Mouse (Mus musculus) spleen, adult 2 months (tissue): ENCODE results near the gene Neurod1. TPM values are rescaled to one million over a fixed set of nuclear protein-coding genes. Genes with fewer than 3 reads are reported as not detected.

Experiments
- DNase-seq, 2 experiments: peaks; one replicate each; pipeline versions ENCODE4 v3.0.0 to v3.0.0-alpha.2; 2012 to 2021; ENCODE audit warnings: low spot score in 2 of 2, low read depth in 1 of 2
- H3K27ac ChIP-seq: fragments of 200-500 bp; 2 replicates; pipeline ENCODE4 v1.5.1; 2012; ENCODE audit warnings: low read length, inconsistent platforms; ENCODE audit not compliant: insufficient read depth
- H3K27me3 ChIP-seq: fragments of 200-500 bp; 2 replicates; pipeline ENCODE4 v1.6.1; 2012; ENCODE audit warnings: mild to moderate bottlenecking, moderate library complexity, low read length, inconsistent platforms; ENCODE audit not compliant: control insufficient read depth, insufficient read depth
- H3K36me3 ChIP-seq: fragments of 200-500 bp; 2 replicates; pipeline ENCODE4 v1.6.1; 2012; ENCODE audit warnings: mild to moderate bottlenecking, low read length, inconsistent platforms; ENCODE audit not compliant: control insufficient read depth, insufficient read depth
- H3K4me1 ChIP-seq: fragments of 200-500 bp; 2 replicates; pipeline ENCODE4 v1.6.1; 2011; ENCODE audit warnings: inconsistent platforms; ENCODE audit not compliant: control insufficient read depth, insufficient read depth, insufficient read length
- H3K4me3 ChIP-seq: fragments of 200-500 bp; 2 replicates; pipeline ENCODE4 v1.5.1; 2011; ENCODE audit warnings: mild to moderate bottlenecking, inconsistent platforms; ENCODE audit not compliant: insufficient read depth, insufficient read length; ENCODE audit errors: extremely low read depth
- CTCF ChIP-seq: fragments of 200-500 bp; IDR thresholded peaks from 2 replicates; pipeline ENCODE4 v1.5.1; 2011; ENCODE audit warnings: mild to moderate bottlenecking, inconsistent platforms; ENCODE audit not compliant: insufficient read depth, insufficient read length, insufficient replicate concordance; ENCODE audit errors: extremely low read depth
- POLR2A ChIP-seq: fragments of 200-500 bp; IDR thresholded peaks from 2 replicates; pipeline ENCODE4 v1.6.1; 2011; ENCODE audit warnings: low read depth, low read length, inconsistent platforms
- WGBS: fragments of 180-500 bp; shearing (Covaris S2); methylation state at CpG from one replicate; pipeline ENCODE4 v1.1.7; 2018; 5-methylcytosine and 5-hydroxymethylcytosine counted together
- polyA plus RNA-seq: library from polyadenylated mRNA; depleted of rRNA; stranded (reverse); fragments of >200 nt; gene quantifications from 2 replicates; pipeline ENCODE4 v1.2.3, GENCODE M21; 2012; rRNA removed

The Neurod1 gene
- polyA plus RNA-seq = not detected in 2 replicates

DNA sequence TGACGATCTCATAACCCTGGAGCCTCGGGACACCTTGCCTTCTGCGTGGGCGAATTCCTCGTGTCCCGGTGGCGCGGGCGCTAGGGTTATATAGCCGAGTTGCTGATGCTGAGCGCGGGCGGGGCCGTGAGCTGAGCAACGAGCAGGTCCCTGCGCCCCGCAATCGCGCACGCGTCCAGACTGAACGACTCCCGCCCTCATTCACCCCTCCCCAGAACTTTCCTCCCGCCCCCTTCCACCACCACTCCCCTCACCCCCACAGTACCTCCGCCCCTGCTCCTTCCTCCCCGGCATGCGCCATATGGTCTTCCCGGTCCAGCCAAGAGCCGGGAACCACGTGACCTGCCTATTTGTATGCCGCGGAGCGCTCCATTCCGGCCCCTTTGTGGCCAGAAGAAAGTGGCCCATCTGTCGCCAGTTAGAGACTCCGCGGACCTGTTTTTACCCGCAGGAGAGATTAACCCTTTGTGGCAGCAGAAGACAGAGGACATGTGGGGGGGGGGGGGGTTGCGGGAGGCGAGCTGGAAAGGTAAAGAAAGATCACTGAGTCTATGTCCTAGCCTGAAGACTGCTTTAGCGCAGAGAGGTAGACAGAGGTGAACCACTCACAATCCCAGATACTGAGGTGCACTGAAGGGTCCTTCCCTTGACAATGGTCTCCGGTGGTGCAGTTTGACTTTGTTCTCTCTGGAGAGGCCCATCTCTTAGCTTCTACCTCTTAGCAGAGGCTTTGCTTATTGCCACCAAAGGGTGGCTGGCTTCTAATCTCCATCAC is at the start of gene Neurod1, which contains the start of gene Cerkl:
Gene Neurod1 (minus strand): TSS at position 177 of the 775 bp plus-strand sequence.
Gene Cerkl (minus strand): TSS at position 211 of the 775 bp plus-strand sequence.
- no peak within 1 kb of the TSS for H3K4me3 ChIP-seq
- TF ChIP-seq POLR2A (no peak), CTCF (no peak)
- 3% methylated on average over 39 of the region's 42 CpGs for WGBS
- H3K27ac ChIP-seq = no peak within 1 kb of the TSS
- no peaks in the 10 kb centered on the region for H3K4me1 ChIP-seq
- peaks cover 25% of the 10 kb centered on the region for H3K27me3 ChIP-seq
- no peak for DNase-seq
- H3K36me3 ChIP-seq = no peaks in the 10 kb centered on the region

DNA sequence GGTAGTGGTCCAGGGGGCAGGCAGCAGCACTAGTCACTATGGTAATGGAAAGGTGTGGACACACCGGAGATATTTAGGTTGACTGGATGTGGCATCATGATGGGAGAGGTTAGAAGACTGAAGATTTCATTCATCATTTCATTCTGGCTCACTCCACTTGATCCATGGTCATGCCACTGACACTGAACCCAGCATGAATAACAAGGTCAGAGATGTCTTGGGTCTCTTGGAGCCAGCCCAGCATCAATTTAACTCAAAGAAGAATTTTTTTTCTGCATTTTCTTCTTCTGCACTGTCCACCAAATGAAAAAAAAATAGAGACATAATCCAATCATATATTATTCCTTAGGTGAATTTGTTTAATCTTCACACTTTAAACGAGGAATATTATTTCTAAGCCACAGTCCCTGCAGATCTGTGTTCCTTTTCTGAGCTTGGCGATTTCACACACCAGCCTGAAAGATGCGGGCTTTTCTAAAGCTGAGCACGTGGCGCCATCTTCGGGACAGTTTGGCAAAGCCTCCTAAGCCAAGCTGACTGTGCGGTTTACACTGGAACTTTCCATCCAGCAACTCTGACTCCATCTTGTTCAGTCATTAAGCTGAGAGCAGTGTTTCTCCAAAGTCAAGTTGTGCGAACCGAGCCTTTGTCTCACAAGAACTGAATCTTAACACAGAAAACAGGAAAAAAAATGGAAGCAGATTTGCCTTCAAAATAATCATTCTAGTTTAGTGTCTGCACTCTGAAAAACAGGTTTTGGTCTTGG is 42.6 kb upstream of the Neurod1 start:
- WGBS = 17% methylated on average over 10 of the region's 10 CpGs
- peak; percentile 14 to 30 for DNase-seq
- Histone ChIP-seq H3K4me3 (no peak overlapping the region), H3K27ac (no peak overlapping the region), H3K4me1 (no peaks in the 10 kb centered on the region), H3K27me3 (no peaks in the 10 kb centered on the region), H3K36me3 (no peaks in the 10 kb centered on the region)
- no peak for TF ChIP-seq POLR2A
- TF ChIP-seq CTCF = peak; percentile 63; the same call in 1 of the 2 replicates

GRCm38 (mm10) chr2:79485127-79485526 is 28.6 kb upstream of the Neurod1 start:
- DNase-seq = no peak
- WGBS = 73% methylated on average over 3 of the region's 3 CpGs
- Histone ChIP-seq H3K27me3 (no peaks in the 10 kb centered on the region), H3K4me1 (no peaks in the 10 kb centered on the region), H3K36me3 (no peaks in the 10 kb centered on the region), H3K4me3 (no peak overlapping the region), H3K27ac (no peak overlapping the region)
- TF ChIP-seq CTCF (no peak), POLR2A (no peak)

DNA sequence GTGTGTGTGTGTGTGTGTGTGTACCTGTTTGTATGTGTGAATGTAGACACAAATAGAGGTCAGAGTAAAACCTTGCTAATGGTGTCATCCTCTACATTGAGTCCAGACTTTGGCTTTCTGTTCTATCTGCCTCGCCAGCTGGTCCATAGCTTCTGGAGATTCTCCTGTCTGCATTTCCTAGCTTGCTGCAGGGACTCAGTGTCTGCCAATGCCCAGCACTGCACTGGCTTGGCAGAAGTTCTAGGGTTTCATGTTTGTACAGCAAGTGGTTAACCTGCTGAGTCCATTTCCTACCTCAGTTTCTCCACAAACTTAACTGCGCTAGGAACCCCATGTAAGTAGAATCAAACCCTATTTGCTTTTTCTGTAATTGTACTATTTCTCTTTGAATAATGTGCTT is 26.0 kb upstream of the Neurod1 start:
- 92% methylated on average over 2 of the region's 2 CpGs for whole genome bisulfite sequencing
- Histone ChIP-seq H3K4me1 (no peaks in the 10 kb centered on the region), H3K4me3 (no peak overlapping the region), H3K36me3 (no peaks in the 10 kb centered on the region), H3K27me3 (no peaks in the 10 kb centered on the region), H3K27ac (no peak overlapping the region)
- no peak for DNase-seq
- TF ChIP-seq POLR2A (no peak), CTCF (no peak)

GRCm38 (mm10) chr2:79462411-79462810 is 5.9 kb upstream of the Neurod1 start:
- no peaks in the 10 kb centered on the region for H3K4me1 ChIP-seq
- TF ChIP-seq CTCF (no peak), POLR2A (no peak)
- H3K27me3 ChIP-seq = peaks cover 11% of the 10 kb centered on the region
- no peak overlapping the region for H3K4me3 ChIP-seq
- DNase-seq = no peak
- no peaks in the 10 kb centered on the region for H3K36me3 ChIP-seq
- WGBS = 80% methylated on average over 4 of the region's 4 CpGs
- H3K27ac ChIP-seq = no peak overlapping the region

DNA sequence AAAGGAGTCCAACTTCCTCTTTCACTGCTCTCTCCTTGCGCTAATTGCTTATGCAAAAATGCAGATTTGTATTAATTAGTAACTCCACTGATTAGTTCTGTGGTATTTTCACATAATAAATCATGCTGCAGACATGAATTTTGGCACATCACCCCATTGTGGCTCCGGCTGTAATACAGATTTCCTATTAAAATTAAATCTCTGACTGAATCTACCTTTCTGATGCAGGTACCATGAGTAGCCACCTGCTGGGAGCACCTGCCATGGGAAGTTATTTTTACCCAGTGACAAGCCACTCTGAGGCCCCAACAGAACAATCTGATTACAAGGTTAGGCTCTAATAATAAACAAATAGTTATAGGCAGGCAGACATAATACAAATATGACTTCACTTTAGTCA is 5.3 kb upstream of the Neurod1 start:
- no peak for TF ChIP-seq POLR2A
- no peak for TF ChIP-seq CTCF
- 85% methylated on average over 2 of the region's 2 CpGs for WGBS

DNA sequence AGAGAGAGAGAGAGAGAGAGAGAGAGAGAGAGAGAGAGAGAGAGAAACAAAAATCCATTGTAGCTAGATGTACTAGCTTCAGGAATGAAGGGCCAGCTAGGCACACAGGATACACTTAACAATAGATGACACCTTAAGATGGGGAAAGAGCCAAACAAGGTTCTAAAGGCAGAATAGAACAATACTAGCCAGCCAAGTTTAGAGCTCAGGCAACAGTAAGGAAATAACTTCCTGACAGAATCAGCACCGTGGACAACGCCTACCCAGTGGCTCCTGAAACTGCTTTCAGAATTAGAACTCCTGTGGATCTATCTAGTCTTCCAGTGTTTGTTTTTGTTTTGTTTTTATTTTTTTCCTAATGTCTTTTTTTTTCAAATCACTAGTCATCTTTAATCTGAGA is 4.0 kb upstream of the Neurod1 start:
- H3K27me3 ChIP-seq = peaks cover 18% of the 10 kb centered on the region

More for the DNA sequence above, 5.3 kb upstream of the Neurod1 start:
- Histone ChIP-seq H3K36me3 (no peaks in the 10 kb centered on the region), H3K27me3 (peaks cover 11% of the 10 kb centered on the region), H3K4me3 (no peak overlapping the region), H3K27ac (no peak overlapping the region), H3K4me1 (no peaks in the 10 kb centered on the region)
- no peak for DNase-seq

More for the DNA sequence above, 4.0 kb upstream of the Neurod1 start:
- H3K4me1 ChIP-seq = no peaks in the 10 kb centered on the region
- WGBS = 5% methylated on average over 2 of the region's 2 CpGs
- DNase-seq = no peak
- no peak overlapping the region for H3K4me3 ChIP-seq
- TF ChIP-seq POLR2A = no peak
- TF ChIP-seq CTCF = no peak
- no peaks in the 10 kb centered on the region for H3K36me3 ChIP-seq
- no peak overlapping the region for H3K27ac ChIP-seq
